Mouse (Mus musculus): Measurements from ENCODE around the gene R3hdml. TPM values are rescaled to one million over a fixed set of nuclear protein-coding genes. Genes with fewer than 3 reads are reported as not detected.
"Not testable (repeated sequence)": the region's sequence is repeated elsewhere in the genome, so short reads cannot be mapped to it uniquely, and the experiment has no call there.

The R3hdml gene
- polyA plus RNA-seq, 1 experiment, result not detected

- H3K36me3 ChIP-seq (replicated peaks; ENCODE audit: low read length), result no peaks in the 10 kb centered on the region
- peaks cover 18% of the 10 kb centered on the region for H3K4me1 ChIP-seq
- peaks cover 37% of the 10 kb centered on the region for H3K27me3 ChIP-seq (replicated peaks)
- 0 out of 2 replicates have a peak, but pooled peaks cover 8% of the 10 kb centered on the region for H3K9me3 ChIP-seq
- no peak overlapping the region for H3K4me3 ChIP-seq (replicated peaks)
- no peak for TF ChIP-seq FLI1 (IDR thresholded peaks at IDR 0.05; ENCODE audit: low read length)
- no peak for TF ChIP-seq GATA1 (IDR thresholded peaks at IDR 0.05; ENCODE audit: borderline replicate concordance, low read length)
Observed at GRCm38 (mm10) chr2:163460622-163461021, 31.5 kb upstream of the R3hdml start.

GRCm38 (mm10) chr2:163461307-163461706 lies 30.8 kb upstream of the R3hdml start:
- peaks cover 34% of the 10 kb centered on the region for H3K27me3 ChIP-seq (replicated peaks)
- peaks cover 18% of the 10 kb centered on the region for H3K4me1 ChIP-seq
- not testable (repeated sequence) for H3K9me3 ChIP-seq; H3K4me3 ChIP-seq (replicated peaks); H3K36me3 ChIP-seq (replicated peaks; ENCODE audit: low read length)

- Histone ChIP-seq H3K36me3 (replicated peaks; ENCODE audit: low read length) (peaks cover 9% of the 10 kb centered on the region), H3K4me3 (replicated peaks) (no peak overlapping the region), H3K27me3 (replicated peaks) (peaks cover 30% of the 10 kb centered on the region), H3K9me3 (0 out of 2 replicates have a peak, but pooled peaks cover 8% of the 10 kb centered on the region), H3K4me1 (peaks cover 18% of the 10 kb centered on the region)
- TF ChIP-seq FLI1 (IDR thresholded peaks at IDR 0.05; ENCODE audit: low read length) (no peak), GATA1 (IDR thresholded peaks at IDR 0.05; ENCODE audit: borderline replicate concordance, low read length) (no peak)
Observed at GRCm38 (mm10) chr2:163462386-163462785, 29.7 kb upstream of the R3hdml start.

- no peak overlapping the region for H3K4me3 ChIP-seq (replicated peaks)
- 0 out of 2 replicates have a peak, but pooled peaks cover 8% of the 10 kb centered on the region for H3K9me3 ChIP-seq
- peaks cover 12% of the 10 kb centered on the region for H3K36me3 ChIP-seq (replicated peaks; ENCODE audit: low read length)
- TF ChIP-seq FLI1 (IDR thresholded peaks at IDR 0.05; ENCODE audit: low read length), result no peak
- TF ChIP-seq GATA1 (IDR thresholded peaks at IDR 0.05; ENCODE audit: borderline replicate concordance, low read length), result no peak
- peaks cover 27% of the 10 kb centered on the region for H3K27me3 ChIP-seq (replicated peaks)
- H3K4me1 ChIP-seq, result peaks cover 18% of the 10 kb centered on the region
Observed at GRCm38 (mm10) chr2:163462801-163463200, 29.3 kb upstream of the R3hdml start.

GRCm38 (mm10) chr2:163463251-163463769 lies 28.8 kb upstream of the R3hdml start:
- Histone ChIP-seq H3K4me1 (peaks cover 13% of the 10 kb centered on the region), H3K4me3 (replicated peaks) (no peak overlapping the region)
- TF ChIP-seq GATA1 (IDR thresholded peaks at IDR 0.05; ENCODE audit: borderline replicate concordance, low read length), result no peak
- TF ChIP-seq FLI1 (IDR thresholded peaks at IDR 0.05; ENCODE audit: low read length), result no peak

GRCm38 (mm10) chr2:163463998-163464397 lies 28.1 kb upstream of the R3hdml start:
- no peak for TF ChIP-seq GATA1 (IDR thresholded peaks at IDR 0.05; ENCODE audit: borderline replicate concordance, low read length)
- TF ChIP-seq FLI1 (IDR thresholded peaks at IDR 0.05; ENCODE audit: low read length), result no peak
- Histone ChIP-seq H3K9me3 (0 out of 2 replicates have a peak, but pooled peaks cover 8% of the 10 kb centered on the region), H3K4me3 (replicated peaks) (no peak overlapping the region), H3K27me3 (replicated peaks) (peaks cover 15% of the 10 kb centered on the region), H3K36me3 (replicated peaks; ENCODE audit: low read length) (peaks cover 24% of the 10 kb centered on the region), H3K4me1 (peaks cover 6% of the 10 kb centered on the region)

More at GRCm38 (mm10) chr2:163463251-163463769, 28.8 kb upstream of the R3hdml start:
- peaks cover 22% of the 10 kb centered on the region for H3K27me3 ChIP-seq (replicated peaks)
- peaks cover 18% of the 10 kb centered on the region for H3K36me3 ChIP-seq (replicated peaks; ENCODE audit: low read length)
- H3K9me3 ChIP-seq, result 0 out of 2 replicates have a peak, but pooled peaks cover 8% of the 10 kb centered on the region

GRCm38 (mm10) chr2:163464562-163464961 lies 27.6 kb upstream of the R3hdml start:
- 0 out of 2 replicates have a peak, but pooled peaks cover 8% of the 10 kb centered on the region for H3K9me3 ChIP-seq
- peaks cover 9% of the 10 kb centered on the region for H3K27me3 ChIP-seq (replicated peaks)
- H3K4me3 ChIP-seq (replicated peaks), result no peak overlapping the region
- H3K36me3 ChIP-seq (replicated peaks; ENCODE audit: low read length), result peaks cover 29% of the 10 kb centered on the region
- H3K4me1 ChIP-seq, result 0 out of 2 replicates have a peak, but pooled peaks cover under 1% of the 10 kb centered on the region
- TF ChIP-seq GATA1 (IDR thresholded peaks at IDR 0.05; ENCODE audit: borderline replicate concordance, low read length) (no peak), FLI1 (IDR thresholded peaks at IDR 0.05; ENCODE audit: low read length) (no peak)

- no peak overlapping the region for H3K4me3 ChIP-seq (replicated peaks)
- H3K36me3 ChIP-seq (replicated peaks; ENCODE audit: low read length), result peaks cover 35% of the 10 kb centered on the region
- peaks cover 2% of the 10 kb centered on the region for H3K27me3 ChIP-seq (replicated peaks)
- no peaks in the 10 kb centered on the region for H3K9me3 ChIP-seq
- TF ChIP-seq FLI1 (IDR thresholded peaks at IDR 0.05; ENCODE audit: low read length), result no peak
- TF ChIP-seq GATA1 (IDR thresholded peaks at IDR 0.05; ENCODE audit: borderline replicate concordance, low read length), result no peak
- peaks cover 9% of the 10 kb centered on the region for H3K4me1 ChIP-seq
Observed at GRCm38 (mm10) chr2:163466771-163467170, 25.3 kb upstream of the R3hdml start.

GRCm38 (mm10) chr2:163467585-163467984 lies 24.5 kb upstream of the R3hdml start:
- Histone ChIP-seq H3K4me1 (peaks cover 17% of the 10 kb centered on the region), H3K27me3 (replicated peaks) (peaks cover under 1% of the 10 kb centered on the region), H3K36me3 (replicated peaks; ENCODE audit: low read length) (peaks cover 35% of the 10 kb centered on the region), H3K4me3 (replicated peaks) (no peak overlapping the region), H3K9me3 (no peaks in the 10 kb centered on the region)
- TF ChIP-seq GATA1 (IDR thresholded peaks at IDR 0.05; ENCODE audit: borderline replicate concordance, low read length) (no peak), FLI1 (IDR thresholded peaks at IDR 0.05; ENCODE audit: low read length) (no peak)

- TF ChIP-seq GATA1 (IDR thresholded peaks at IDR 0.05; ENCODE audit: borderline replicate concordance, low read length) (no peak), FLI1 (IDR thresholded peaks at IDR 0.05; ENCODE audit: low read length) (no peak)
- peaks cover 35% of the 10 kb centered on the region for H3K36me3 ChIP-seq (replicated peaks; ENCODE audit: low read length)
- peaks cover 22% of the 10 kb centered on the region for H3K4me1 ChIP-seq
- H3K9me3 ChIP-seq, result no peaks in the 10 kb centered on the region
- H3K4me3 ChIP-seq (replicated peaks), result no peak overlapping the region
- no peaks in the 10 kb centered on the region for H3K27me3 ChIP-seq (replicated peaks)
Observed at GRCm38 (mm10) chr2:163468866-163469265, 23.3 kb upstream of the R3hdml start.
